Mouse (Mus musculus) C2C12 (cell line): ENCODE measurements at regions not wholly inside any gene's neighbourhood (a gene's known extent, or its start where the extent isn't known, plus 50 kb on each side); places are given as distances from the start of the nearest gene placed in this dataset.
"Not testable (repeated sequence)": the region's sequence is repeated elsewhere in the genome, so short reads cannot be mapped to it uniquely, and the experiment has no call there.

ENCODE experiments used
- H3K27me3 ChIP-seq: one replicate; pipeline ENCODE4 v1.6.1; 2011; ENCODE audit not compliant: control insufficient read depth, insufficient read depth, insufficient read length
- H3K36me3 ChIP-seq: one replicate; pipeline ENCODE4 v1.6.1; 2011; ENCODE audit not compliant: control insufficient read depth, insufficient read depth
- H3K4me3 ChIP-seq: one replicate; pipeline ENCODE4 v1.5.1; 2011; ENCODE audit warnings: mild to moderate bottlenecking, control low read depth; ENCODE audit not compliant: poor library complexity, insufficient read depth, severe bottlenecking
- H3K79me2 ChIP-seq: one replicate; pipeline ENCODE4 v1.6.1; 2011; ENCODE audit not compliant: control insufficient read depth, insufficient read depth
- H3K79me3 ChIP-seq: one replicate; pipeline ENCODE4 v1.6.1; 2011; ENCODE audit warnings: low read depth, control low read depth
- H3ac ChIP-seq: one replicate; pipeline ENCODE3; 2011; ENCODE audit warnings: low read depth; ENCODE audit not compliant: control insufficient read depth, insufficient read length
- CEBPB ChIP-seq: IDR thresholded peaks from one replicate; pipeline ENCODE4 v1.6.1; 2011; ENCODE audit warnings: low read depth, mild to moderate bottlenecking, control low read depth, moderate library complexity
- CTCF ChIP-seq: IDR thresholded peaks from one replicate; pipeline ENCODE4 v1.5.1; 2011; ENCODE audit not compliant: control insufficient read depth, insufficient read depth, insufficient read length
- FOSL1 ChIP-seq: IDR thresholded peaks from one replicate; pipeline ENCODE4 v1.8.0; 2011; ENCODE audit warnings: mild to moderate bottlenecking, low read length; ENCODE audit not compliant: poor library complexity, insufficient read depth, severe bottlenecking
- MAX ChIP-seq: IDR thresholded peaks from one replicate; pipeline ENCODE4 v1.6.1; 2011; ENCODE audit warnings: mild to moderate bottlenecking, control low read depth
- MYOD1 ChIP-seq: IDR thresholded peaks from one replicate; pipeline ENCODE4 v1.6.1; 2011; ENCODE audit warnings: low read depth; ENCODE audit not compliant: control insufficient read depth, insufficient read length
- MYOG ChIP-seq: IDR thresholded peaks from one replicate; pipeline ENCODE4 v1.6.1; 2011; ENCODE audit not compliant: control insufficient read depth, insufficient read length; ENCODE audit errors: extremely low read depth
- USF1 ChIP-seq: IDR thresholded peaks from one replicate; pipeline ENCODE4 v1.6.1; 2011; ENCODE audit warnings: low read depth, mild to moderate bottlenecking, control low read depth, moderate library complexity

DNA sequence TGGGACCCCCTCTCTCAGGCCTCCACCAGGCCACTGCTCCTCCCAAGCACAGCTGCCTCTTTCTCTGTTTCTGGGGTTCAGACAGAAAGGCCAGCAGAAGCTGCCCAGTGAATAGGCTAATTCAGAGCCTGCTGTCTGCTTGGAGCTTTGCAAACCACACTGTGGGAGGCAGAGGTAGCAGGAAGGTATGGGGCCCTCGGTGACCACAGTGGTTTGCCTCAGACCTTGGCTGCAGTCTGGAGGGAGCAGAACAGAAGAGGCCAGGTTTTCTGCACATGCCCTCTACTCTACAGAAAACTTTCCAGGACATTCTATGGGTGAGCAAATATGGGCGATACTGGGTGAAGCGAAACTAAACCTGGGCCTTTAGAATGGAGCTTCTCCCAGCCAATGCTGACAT is 59.4 kb downstream of the Rhob start:
- no peak overlapping the region for H3K4me3 ChIP-seq
- TF ChIP-seq MYOG (no peak), USF1 (no peak), FOSL1 (no peak), MYOD1 (no peak)
- no peak overlapping the region for H3ac ChIP-seq
- no peaks in the 10 kb centered on the region for H3K36me3 ChIP-seq
- no peaks in the 10 kb centered on the region for H3K27me3 ChIP-seq
- no peaks in the 10 kb centered on the region for H3K79me3 ChIP-seq
- H3K79me2 ChIP-seq = no peaks in the 10 kb centered on the region

GRCm38 (mm10) chr12:8439957-8440356 is 59.9 kb downstream of the Rhob start:
- TF ChIP-seq USF1 = no peak
- H3K79me3 ChIP-seq = no peaks in the 10 kb centered on the region

GRCm38 (mm10) chr12:8439486-8439885 is 60.3 kb downstream of the Rhob start:
- no peaks in the 10 kb centered on the region for H3K79me3 ChIP-seq
- H3ac ChIP-seq = no peak overlapping the region
- TF ChIP-seq MYOG (no peak), USF1 (no peak), CTCF (no peak), CEBPB (no peak), MAX (no peak), FOSL1 (no peak), MYOD1 (no peak)
- no peaks in the 10 kb centered on the region for H3K36me3 ChIP-seq
- H3K27me3 ChIP-seq = no peaks in the 10 kb centered on the region
- no peak overlapping the region for H3K4me3 ChIP-seq
- H3K79me2 ChIP-seq = no peaks in the 10 kb centered on the region

More at GRCm38 (mm10) chr12:8439957-8440356, 59.9 kb downstream of the Rhob start:
- no peak overlapping the region for H3ac ChIP-seq
- H3K79me2 ChIP-seq = no peaks in the 10 kb centered on the region
- H3K4me3 ChIP-seq = no peak overlapping the region
- H3K36me3 ChIP-seq = no peaks in the 10 kb centered on the region
- H3K27me3 ChIP-seq = no peaks in the 10 kb centered on the region

DNA sequence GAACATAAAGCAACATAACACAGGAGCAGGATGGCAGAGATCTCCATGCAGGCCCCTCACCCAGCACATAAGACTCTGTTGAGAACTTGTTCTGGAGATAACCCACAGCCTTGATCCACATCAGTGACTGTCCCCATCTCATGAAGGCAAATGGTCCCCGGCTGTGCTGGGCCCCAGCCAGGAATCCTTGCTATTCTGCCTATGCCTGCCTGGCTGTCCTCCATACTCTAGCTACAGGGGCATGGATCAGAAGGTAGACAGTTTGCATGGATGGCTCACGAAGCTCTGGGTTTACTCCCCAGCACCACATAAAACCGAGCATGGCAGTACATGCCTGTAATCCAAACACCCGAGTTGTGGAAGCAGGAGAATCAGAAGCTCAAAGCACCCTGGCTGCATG is 61.2 kb downstream of the Rhob start:
- H3K79me2 ChIP-seq = no peaks in the 10 kb centered on the region
- no peak overlapping the region for H3ac ChIP-seq
- H3K27me3 ChIP-seq = no peaks in the 10 kb centered on the region
- H3K4me3 ChIP-seq = no peak overlapping the region
- H3K36me3 ChIP-seq = no peaks in the 10 kb centered on the region
- H3K79me3 ChIP-seq = no peaks in the 10 kb centered on the region
- TF ChIP-seq CEBPB = no peak

- Histone ChIP-seq H3K79me3 (no peaks in the 10 kb centered on the region), H3ac (no peak overlapping the region), H3K27me3 (no peaks in the 10 kb centered on the region), H3K4me3 (no peak overlapping the region), H3K79me2 (no peaks in the 10 kb centered on the region), H3K36me3 (no peaks in the 10 kb centered on the region)
- TF ChIP-seq MYOD1 (no peak), CTCF (no peak), MAX (no peak), MYOG (no peak), USF1 (no peak), FOSL1 (no peak), CEBPB (no peak)
These were observed 62.7 kb downstream of the Rhob start for GRCm38 (mm10) chr12:8436976-8437580.

DNA sequence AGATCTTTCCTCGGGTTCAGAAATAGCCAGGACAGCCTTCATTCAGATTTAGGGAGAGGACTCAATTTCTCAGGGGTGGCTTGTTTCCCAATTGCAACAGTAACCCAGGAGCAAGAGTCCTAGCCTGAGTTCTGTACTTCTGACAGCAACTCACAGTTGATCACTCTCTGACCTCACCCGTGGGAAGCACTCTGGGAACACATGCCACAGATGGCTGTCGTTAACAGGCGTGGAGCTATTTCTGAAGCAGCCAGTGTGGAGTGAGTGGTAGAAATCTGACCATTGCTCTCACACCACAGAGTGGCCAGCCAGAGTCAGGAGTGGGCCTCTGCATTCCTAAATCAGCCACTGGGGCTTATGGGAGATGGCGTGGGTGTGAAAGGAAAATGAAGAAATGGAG is 63.3 kb downstream of the Rhob start:
- Histone ChIP-seq H3K79me2 (no peaks in the 10 kb centered on the region), H3K4me3 (no peak overlapping the region), H3K79me3 (no peaks in the 10 kb centered on the region), H3K36me3 (no peaks in the 10 kb centered on the region), H3ac (no peak overlapping the region), H3K27me3 (no peaks in the 10 kb centered on the region)
- no peak for TF ChIP-seq MYOD1
- TF ChIP-seq MAX = peak; percentile 34

DNA sequence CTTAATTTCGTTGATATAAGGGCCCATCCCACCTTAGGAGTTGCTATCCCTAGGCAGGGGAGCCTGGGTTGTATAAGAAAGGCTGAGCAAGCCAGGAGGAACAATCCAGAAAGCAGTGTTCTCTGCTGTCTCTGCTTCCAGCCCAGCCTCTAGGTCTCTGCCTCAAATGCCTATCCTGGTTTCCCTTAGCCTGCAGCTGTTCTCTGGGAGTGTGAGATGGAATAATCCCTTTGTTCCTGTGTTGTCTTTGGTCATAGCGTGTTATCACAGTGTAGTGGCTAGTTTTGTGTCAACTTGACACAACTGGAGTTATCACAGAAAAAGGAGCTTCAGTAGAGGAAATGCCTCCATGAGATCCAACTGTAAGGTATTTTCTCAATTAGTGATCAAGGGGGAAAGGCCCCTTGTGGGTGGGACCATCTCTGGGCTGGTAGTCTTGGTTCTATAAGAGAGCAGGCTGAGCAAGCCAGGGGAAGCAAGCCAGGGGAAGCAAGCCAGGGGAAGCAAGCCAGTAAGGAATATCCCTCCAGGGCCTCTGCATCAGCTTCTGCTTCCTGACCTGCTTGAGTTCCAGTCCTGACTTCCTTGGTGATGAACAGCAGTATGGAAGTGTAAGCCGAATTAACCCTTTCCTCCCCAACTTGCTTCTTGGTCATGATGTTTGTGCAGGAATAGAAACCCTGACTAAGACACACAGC is 64.0 kb downstream of the Rhob start:
- H3K79me3 ChIP-seq, H3K79me2 ChIP-seq, H3K4me3 ChIP-seq, H3ac ChIP-seq, H3K27me3 ChIP-seq, H3K36me3 ChIP-seq: not testable (repeated sequence)
